Mouse (Mus musculus): ENCODE data around the gene Eif4a2.

The Eif4a2 gene

GRCm38 (mm10) chr16:23140911-23141310, 33.7 kb downstream of the Eif4a2 start:
- no peak for DNase-seq (ENCODE audit: low spot score in 2 of 2)

DNA sequence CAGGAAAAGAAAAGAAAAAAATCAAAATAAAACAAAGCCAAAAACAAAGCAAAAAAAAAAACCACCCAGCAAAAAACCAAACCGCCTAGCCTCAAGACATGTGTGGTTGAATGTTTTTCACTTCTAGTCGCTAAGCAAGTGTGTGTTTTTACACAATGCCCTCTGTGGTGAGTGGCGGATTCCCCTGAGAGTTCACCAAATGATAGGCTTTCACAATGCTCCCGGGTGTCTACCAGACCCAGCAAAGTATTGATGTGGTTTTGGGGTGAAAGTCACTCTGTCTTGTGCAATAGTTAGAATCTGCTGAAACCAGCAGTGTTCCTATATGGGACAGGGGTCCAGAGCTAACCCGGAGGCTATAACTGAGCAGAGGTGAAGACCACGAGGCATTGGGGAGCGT, 37.1 kb downstream of the Eif4a2 start:
- DNase-seq (ENCODE audit: low spot score in 2 of 2), result peak; percentile 69 to 71

DNA sequence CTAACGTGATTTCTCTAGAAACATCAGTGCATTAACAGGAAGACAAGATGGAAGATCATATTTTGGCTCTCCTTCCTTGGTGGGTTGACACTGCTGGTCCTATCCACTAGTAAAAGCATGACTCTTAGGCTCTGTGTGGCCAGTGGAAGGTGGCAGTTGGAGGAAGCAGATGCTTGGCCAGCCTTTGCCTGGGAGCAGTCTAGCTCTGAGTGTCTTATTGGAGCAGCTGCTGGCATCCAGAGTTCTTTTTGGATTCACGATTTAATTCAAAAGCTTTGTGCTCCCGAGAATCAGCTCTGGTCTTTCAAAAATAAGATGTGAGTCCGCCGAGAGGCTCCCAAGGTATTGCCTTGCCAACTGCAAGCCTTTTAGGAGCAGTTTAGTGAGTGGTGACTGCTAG, 38.0 kb downstream of the Eif4a2 start:
- no peak for DNase-seq (ENCODE audit: low spot score in 2 of 2)

GRCm38 (mm10) chr16:23146280-23146679, 39.0 kb downstream of the Eif4a2 start, which contains the start of gene Adipoq:
Adipoq (plus strand) TSS chr16:23146536.
- no peak for DNase-seq (ENCODE audit: low spot score in 2 of 2)

DNA sequence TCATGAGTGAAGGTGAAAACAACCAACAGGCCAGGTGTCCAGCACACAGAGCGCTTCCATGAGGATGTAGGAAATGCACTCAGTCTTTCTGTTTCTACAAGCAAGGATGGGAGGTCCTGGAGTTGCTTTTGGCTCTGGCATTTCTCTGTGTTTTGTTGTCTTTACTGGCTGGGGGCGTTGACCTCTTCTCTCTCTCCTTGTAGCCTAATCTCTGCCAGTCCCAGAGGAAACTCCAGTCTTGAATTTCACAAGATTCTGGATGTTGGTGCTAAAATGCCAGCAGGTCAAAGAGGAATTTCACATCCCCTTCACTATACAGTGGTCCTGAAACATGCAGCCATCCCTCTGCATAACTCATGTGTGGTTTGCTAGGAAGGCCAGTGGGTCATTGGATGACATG, 41.7 kb downstream of the Eif4a2 start:
- no peak for DNase-seq (ENCODE audit: low spot score in 2 of 2)

DNA sequence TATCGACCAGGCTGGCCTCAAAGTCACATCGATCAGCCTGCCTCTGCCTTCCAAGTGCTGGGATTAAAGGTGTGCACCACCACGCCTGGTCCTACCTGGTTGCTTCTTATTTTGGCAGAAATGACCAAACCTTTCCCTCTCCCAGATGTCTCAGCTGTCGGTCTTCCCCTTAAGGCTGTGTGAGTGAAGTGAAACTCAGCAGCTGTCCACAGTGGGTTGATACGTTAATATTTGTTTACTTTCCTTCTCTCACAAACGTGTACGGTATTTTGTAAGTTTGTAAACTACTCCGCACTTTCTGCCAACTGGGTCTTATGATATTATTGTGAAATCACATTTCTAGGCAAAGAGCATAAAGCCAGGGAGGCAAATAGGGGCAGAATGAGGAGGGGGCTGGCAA, 42.2 kb downstream of the Eif4a2 start:
- no peak for DNase-seq (ENCODE audit: low spot score in 2 of 2)

DNA sequence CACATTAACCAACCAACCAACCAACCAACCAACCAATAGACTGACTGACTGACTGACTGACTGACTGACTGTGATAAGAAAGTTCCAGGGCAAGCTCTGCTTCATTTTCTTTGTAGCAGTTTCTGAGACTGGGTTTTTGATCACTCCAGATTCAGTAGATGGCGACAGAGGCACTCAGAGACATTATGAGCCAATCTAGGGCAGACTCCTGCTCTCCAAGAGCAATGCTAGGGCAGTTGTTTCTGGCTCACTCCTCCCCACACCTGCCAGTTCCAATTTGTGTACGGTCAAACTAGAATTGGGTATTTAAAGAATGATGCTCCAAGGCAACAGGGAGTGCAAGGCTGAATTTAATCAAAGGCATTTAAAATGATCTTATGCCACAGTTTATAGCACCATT, 44.2 kb downstream of the Eif4a2 start:
- no peak for DNase-seq (ENCODE audit: low spot score in 2 of 2)

GRCm38 (mm10) chr16:23154261-23154660, 47.0 kb downstream of the Eif4a2 start:
- DNase-seq (ENCODE audit: low spot score in 2 of 2), result no peak

DNA sequence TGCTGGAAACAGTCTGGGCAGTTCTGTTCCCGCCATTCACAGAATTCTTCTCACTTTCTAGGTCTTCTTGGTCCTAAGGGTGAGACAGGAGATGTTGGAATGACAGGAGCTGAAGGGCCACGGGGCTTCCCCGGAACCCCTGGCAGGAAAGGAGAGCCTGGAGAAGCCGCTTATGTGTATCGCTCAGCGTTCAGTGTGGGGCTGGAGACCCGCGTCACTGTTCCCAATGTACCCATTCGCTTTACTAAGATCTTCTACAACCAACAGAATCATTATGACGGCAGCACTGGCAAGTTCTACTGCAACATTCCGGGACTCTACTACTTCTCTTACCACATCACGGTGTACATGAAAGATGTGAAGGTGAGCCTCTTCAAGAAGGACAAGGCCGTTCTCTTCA, 49.8 kb downstream of the Eif4a2 start:
- no peak for DNase-seq (ENCODE audit: low spot score in 2 of 2)

DNA sequence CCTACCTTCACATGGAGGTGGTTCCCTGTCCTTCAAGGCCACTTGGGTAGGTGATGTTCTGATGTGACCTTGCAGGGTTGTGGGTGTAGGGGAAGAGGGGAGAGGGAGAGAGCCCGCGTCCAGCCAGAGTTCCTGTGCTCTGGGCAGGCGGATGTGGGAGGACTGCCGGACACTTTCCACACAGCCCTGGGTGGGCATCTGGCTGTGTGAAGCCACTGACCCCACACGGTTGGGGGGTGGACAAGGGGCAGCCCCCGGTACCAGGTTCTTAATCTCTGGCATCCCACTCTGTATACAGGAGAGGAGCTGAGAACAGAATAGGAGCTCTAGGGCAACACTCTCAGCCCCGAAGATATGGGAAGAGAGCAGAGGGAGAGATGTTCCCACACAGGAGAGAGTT, 51.0 kb downstream of the Eif4a2 start:
- DNase-seq (ENCODE audit: low spot score in 2 of 2), result no peak

GRCm38 (mm10) chr16:23158957-23159356, 51.7 kb downstream of the Eif4a2 start:
- no peak for DNase-seq (ENCODE audit: low spot score in 2 of 2)

DNA sequence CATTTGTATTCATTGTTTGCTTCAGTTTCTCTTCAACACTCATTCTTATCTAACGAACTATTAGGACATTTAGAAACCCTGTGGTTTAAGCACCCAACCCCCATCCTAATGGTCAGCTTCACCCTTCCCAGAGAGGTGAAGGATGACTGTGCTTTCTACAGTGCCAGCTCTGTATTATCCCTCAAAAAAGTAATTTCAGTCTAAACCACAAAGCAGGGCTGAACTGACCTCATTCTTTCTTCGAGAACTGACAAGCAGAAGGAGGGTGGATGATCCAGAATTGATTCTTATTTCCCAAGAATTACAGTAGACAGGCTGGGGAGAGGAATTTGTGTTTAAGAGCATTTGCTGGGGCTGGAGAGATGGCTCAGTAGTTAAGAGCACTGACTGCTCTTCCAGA, 52.5 kb downstream of the Eif4a2 start:
- no peak for DNase-seq (ENCODE audit: low spot score in 2 of 2)

DNA sequence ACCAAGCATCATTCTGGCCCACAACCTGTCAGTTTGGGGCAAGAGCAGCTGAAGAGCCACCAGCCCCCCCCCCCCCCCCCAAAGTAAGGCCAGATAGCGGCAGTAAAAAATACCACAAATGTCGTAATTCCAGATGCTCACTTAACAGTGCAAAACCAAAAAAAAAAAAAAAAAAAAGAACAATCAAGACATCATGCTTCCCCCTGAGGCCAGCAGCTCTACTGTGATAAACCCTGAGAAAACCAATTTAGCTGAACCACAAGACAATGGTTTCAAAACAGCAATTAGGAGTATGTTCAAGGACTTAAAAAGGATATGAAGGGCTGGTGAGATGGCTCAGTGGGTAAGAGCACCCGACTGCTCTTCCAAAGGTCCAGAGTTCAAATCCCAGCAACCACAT, 54.9 kb downstream of the Eif4a2 start:
- no peak for DNase-seq (ENCODE audit: low spot score in 2 of 2)
